Mouse (Mus musculus): ENCODE measurements around the gene 2900026A02Rik.
A peak's percentile ranks its signal among the peaks of the same experiment; 100 is the strongest.

Gene 2900026A02Rik

GRCm38 (mm10) chr5:113174916-113175692, 45.9 kb downstream of the 2900026A02Rik start:
- DNase-seq (ENCODE audit: low spot score), result no peak

DNA sequence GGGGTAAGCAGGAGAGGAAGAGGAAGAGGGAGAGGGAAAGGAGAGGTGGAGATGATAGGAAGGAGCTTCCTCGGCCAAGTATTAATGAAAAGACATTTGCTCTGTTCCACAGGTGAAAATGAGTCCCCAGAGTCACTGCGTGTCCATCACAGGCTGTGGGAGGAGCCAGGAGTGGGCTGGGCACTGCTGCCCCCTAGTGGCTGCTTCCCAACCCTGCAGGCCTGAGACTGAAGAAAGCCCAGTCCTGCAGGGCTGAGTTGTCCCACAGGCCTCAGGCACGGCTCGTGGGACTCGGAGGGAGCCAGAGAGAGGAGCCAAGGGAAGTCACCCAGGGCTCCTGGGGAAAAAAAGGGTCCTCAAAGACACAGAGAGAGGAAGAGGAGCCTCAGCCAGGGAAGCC, 47.7 kb downstream of the 2900026A02Rik start:
- DNase-seq (ENCODE audit: low spot score), result peak; percentile 59

GRCm38 (mm10) chr5:113171968-113172578, 49.0 kb downstream of the 2900026A02Rik start:
- no peak for DNase-seq (ENCODE audit: low spot score)

GRCm38 (mm10) chr5:113170064-113170754, 50.8 kb downstream of the 2900026A02Rik start:
- DNase-seq (ENCODE audit: low spot score), result no peak

- DNase-seq (ENCODE audit: low spot score), result no peak
Measured at GRCm38 (mm10) chr5:113167733-113168132, 53.3 kb downstream of the 2900026A02Rik start.

DNA sequence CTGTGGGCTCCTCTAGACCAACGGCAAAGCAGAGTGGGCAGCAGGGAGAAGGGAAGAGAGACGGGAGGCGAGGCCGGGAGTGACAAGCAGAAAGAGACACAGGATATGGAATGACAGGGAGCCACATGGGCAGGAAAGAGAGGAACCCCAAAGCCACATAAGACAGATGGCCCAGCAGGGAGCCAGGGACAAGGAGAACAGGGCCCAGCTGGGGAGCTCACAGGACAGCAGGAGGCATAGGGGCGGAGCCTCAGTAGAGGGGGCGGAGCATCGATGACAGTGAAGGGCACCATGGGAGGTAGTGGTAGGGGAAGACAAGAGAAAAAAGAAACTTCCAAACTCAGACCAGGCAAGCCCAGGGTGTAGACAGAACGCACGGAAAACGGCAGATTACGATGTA, 55.6 kb downstream of the 2900026A02Rik start:
- DNase-seq (ENCODE audit: low spot score), result peak; percentile 61

GRCm38 (mm10) chr5:113164873-113165441, 56.1 kb downstream of the 2900026A02Rik start:
- peak; percentile 91 for DNase-seq (ENCODE audit: low spot score)

GRCm38 (mm10) chr5:113164448-113164847, 56.6 kb downstream of the 2900026A02Rik start:
- no peak for DNase-seq (ENCODE audit: low spot score)

DNA sequence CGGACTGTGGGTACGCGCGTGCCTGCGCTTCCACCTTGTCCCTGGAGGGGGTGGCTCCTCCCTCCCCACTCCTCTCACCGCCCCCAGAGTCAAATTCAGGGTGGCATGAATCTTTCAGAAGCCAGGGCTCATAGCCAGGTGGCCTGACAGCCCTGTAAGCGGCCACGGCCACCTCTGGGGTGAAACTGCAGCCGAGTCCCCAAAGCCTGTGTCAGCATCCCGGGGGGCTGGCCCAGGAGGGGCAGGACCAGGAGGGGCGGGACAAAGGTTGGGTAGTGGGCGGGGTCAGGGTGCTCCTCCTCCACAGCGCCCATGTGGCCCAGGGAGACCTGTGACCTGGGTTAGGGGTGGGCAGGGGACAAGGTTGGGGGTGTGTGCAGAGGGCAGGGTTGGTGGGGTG, 57.9 kb downstream of the 2900026A02Rik start:
- DNase-seq (ENCODE audit: low spot score), result no peak

DNA sequence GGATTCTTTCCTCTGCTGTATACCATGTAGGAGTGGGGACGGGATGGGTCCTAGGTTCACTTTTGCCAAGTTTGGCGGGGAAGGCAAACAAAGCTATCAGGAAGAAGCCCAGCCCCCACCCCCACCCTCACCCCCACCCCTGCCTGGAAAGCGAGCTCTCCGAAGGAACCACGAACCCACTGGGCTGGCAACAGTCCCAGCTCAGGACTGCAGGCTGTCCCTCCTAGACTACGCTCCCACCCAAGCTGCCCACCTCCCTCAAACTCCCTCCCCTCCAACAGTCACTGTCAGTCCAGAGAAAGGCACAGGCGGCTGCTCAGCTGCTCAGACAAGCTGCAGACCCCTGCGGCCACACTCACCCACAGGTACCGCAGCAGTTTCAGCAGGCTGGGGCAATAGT, 58.3 kb downstream of the 2900026A02Rik start:
- no peak for DNase-seq (ENCODE audit: low spot score)

- no peak for DNase-seq (ENCODE audit: low spot score)
Measured at GRCm38 (mm10) chr5:113161576-113161975, 59.5 kb downstream of the 2900026A02Rik start.

GRCm38 (mm10) chr5:113160320-113160719, 60.7 kb downstream of the 2900026A02Rik start:
- no peak for DNase-seq (ENCODE audit: low spot score)

DNA sequence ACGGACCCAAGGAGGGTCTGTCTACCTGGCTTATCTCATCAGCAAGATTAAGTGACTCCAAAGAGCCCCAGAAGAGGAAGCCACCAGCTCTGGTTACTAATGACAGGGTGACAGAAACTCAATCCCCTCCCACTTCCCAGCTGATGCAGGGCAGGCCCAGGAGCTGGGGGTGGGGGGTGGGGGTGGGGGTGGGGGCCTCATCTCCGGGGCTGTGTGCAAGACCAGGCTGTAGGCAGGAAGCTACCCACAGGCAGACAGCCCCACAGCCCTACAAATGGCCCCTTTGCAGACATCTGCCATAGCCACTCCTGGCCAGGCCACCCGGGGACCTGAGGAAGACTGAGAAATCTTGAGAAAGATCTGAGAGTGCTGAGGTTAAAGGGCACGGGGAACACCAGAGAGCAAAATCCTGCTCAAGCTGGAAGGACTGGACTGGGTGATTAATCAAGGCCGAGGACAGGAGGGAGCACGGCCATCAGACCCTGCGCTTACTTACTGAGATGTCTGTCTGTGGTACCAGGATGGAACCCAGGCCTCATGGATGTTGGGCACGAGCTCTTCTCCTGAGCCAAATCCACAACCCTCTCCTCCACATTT, 62.2 kb downstream of the 2900026A02Rik start:
- DNase-seq (ENCODE audit: low spot score), result no peak

GRCm38 (mm10) chr5:113157588-113157987, 63.4 kb downstream of the 2900026A02Rik start:
- no peak for DNase-seq (ENCODE audit: low spot score)

- DNase-seq (ENCODE audit: low spot score), result no peak
Measured at GRCm38 (mm10) chr5:113157006-113157405, 64.0 kb downstream of the 2900026A02Rik start.

DNA sequence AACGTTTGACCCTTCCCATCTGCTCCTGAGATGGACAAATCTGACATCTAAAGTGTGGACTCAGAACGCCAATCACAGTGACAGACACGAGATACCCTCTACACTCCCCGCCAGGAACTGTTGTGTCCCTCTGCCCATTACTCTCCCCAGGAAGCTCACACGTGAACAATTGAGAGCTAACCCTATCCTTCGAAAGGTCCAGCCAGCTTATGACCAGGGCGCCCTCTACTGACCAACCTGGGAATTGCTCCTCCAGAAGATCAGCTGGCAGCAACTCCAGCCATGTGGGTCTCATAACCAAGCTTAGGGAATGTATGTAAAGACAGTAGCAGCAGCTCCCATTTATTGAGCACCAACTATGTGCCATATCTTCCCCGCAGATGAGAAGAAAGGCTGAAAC, 65.9 kb downstream of the 2900026A02Rik start:
- DNase-seq (ENCODE audit: low spot score), result no peak

- peak; percentile 66 for DNase-seq (ENCODE audit: low spot score)
Measured at GRCm38 (mm10) chr5:113154441-113154840, 66.6 kb downstream of the 2900026A02Rik start.

DNA sequence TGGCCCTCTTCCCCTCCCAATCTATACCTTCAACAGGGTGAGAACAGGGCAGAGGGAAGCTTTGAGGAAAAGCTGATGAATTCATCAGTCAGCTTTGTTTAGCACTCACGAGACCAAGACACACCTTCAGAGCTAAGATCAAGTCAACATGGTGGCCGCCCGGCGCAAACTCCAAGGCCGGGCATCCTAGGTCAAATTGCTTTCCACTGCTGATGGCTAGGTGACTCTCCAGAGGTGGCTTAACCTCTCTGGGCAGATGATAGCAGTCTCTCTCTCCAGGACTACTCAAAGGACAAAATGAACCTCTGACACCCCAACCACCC, 67.6 kb downstream of the 2900026A02Rik start:
- DNase-seq (ENCODE audit: low spot score), result no peak

GRCm38 (mm10) chr5:113152663-113153507, 68.2 kb downstream of the 2900026A02Rik start:
- no peak for DNase-seq (ENCODE audit: low spot score)

DNA sequence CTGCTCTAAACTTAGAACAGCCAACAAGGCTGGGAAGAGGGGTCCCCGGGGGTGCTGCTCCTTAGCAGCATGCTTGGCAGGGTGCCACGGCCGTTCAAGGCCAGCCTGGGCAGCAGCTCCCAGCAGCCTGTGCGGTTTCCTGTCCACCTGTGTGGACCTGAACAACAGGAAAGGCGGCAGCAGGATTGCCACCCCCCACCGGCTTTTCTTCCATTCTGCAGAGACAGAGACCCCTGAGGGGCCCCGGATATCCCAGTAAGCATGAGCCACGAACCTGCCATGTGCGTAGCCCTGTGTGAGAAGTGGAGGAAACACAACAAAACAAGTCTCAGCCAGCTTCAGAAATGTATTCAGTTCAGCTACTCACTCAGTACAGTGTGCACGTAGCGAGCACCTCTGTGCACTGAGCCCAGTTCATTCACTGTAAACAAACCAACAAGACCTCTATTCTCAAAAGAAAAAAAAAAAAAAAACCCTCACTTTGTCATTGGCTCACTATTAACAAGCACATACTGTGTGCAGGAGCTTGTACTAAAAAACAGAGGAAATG, 69.4 kb downstream of the 2900026A02Rik start:
- DNase-seq (ENCODE audit: low spot score), result no peak

DNA sequence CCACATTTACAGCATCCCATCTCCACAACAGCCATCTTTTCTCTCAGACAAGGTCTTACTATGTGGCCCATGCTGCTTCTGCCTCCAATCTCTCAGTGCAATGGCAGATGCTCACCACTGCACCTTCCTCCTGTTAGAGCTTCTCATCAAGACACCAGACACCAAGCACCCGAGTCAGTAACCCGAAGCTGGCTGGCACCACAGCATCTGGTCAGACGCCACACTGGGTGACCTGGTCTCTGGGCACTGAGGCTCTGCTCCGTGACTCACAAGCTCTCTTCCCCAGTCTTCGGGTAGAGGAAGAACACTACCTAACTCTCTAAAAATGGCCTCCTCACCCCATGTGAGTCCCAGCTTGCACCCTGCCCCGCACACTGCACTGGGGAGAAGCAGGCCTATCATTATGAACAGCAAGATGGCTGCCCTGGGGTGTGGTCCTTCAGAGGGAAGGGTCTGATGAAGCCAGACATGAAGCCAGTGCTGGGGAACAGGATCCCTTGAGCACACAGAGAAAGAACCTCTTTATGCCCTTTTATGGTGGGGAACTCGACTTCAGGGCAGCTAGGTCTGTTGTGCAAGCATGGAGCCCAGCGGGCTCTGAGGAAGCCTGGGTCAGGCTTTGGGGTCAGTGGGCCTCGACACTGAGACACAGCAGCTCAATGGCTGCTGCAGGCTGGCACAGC, 70.0 kb downstream of the 2900026A02Rik start:
- no peak for DNase-seq (ENCODE audit: low spot score)
